Mouse (Mus musculus): ENCODE results near the gene Fignl1.

Gene Fignl1

DNA sequence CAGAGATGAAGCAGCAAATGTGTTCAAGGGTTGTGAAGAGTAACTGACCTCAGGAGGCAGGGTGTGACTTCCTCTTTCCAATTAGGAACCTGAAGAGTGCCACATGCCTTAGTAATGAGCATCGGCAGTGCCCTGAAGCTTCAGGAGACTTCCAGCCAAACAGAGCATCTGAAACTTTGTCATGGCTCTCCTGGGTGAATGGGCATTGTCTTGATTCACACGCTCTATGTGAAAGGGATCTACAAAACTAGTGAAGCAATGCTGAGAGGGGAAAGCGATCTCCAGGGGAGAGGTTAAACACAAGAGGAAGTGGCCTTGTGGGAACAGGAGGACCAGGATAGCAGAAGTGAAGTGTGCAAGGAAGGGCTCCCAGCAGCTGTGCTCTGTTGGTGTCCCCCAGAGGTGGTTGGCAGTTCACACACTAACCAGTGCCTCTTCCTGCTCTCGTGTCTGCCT, 45.5 kb downstream of the Fignl1 start:
- no peak for DNase-seq

DNA sequence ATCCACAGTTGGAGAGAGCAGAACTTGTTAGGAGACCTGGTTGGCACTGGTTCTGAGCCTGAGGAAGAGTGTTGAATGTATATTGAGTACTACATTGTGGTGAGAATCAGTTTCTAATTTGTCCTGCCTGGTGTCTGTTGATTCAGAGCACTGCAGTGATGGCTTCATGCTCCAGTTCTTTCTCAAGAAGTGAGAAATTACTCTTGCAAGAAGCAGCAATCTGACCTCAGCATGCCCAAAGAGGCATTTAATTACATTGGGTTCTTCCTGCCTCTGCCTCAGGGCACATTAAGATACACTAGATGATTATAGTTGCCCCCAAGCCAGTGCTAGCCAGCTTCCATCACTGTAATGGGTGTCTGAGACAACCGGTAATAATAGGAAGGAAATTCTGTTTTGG, 49.9 kb downstream of the Fignl1 start:
- DNase-seq, result no peak

DNA sequence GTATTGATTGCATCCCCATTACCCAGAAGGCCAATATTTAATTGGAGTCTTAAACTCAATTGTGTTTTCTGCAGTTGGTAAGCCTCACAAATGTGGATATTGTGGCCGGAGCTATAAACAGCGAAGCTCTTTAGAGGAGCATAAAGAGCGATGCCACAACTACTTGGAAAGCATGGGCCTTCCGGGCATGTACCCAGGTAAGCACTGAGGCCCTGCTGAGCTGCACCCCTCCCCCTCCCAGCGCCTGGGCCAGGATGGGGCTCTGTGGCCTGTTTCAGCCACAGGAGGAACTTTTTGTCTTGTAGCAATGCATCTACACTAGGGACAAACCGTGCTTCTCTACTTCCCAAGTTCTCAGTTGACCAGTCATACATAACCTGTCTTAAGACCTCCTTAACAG, 50.6 kb downstream of the Fignl1 start:
- DNase-seq, result no peak

DNA sequence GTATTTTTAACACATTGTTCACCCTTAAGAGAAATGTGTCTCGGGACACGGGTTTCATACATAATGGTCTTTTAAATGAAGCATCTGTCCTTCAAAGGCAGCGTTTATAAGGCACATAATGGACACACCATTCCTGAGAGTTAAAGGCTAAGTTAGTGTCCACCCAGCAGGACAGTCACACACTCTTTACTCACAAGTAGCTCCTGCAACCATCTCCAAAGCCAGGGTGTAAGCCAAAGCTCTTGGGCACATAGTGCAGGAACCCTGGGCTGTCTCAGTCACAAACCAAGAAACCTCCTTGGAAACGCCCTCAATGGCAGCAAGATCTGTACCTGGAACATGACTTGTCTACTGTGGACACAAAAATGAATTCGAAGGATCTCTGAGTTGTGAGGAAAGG, 55.9 kb downstream of the Fignl1 start:
- no peak for DNase-seq

DNA sequence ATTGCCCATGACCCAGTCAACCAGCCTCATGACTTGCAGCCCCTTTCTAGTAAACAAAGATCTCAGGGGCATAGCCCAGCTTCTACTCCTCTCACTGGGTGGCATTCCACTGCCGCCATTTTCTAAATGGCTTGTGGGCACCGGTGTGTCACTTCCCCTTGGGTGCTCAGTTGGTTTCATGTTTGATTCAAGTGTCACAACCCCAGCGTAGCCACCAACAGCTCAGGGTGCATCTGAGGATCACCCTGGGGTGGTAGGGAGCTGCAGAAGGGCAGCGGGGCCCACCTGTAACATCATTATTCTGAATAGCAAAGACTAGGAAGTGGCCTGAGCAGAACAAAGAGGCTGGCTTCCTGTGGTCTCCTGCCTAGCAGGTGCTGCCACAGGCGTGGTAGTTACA, 57.7 kb downstream of the Fignl1 start:
- DNase-seq, result no peak

DNA sequence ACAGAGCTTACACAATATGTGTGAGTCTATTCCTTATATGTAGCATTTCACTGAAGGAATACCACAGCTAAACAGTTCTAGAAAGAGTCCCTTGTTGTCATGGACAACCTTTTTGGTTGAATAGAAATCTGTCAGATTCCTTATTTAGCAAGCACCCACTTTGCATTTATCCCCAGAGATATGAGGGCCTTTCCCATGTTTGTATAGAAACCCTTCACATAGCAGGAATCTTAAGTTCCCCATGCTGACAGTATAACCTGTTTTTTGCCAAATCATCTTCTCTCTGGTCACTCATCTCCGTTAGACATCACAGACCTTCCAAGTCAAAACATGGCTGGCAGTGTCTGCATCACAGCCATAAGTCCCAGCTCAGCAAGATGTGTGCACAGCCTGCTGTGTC, 64.5 kb downstream of the Fignl1 start:
- DNase-seq, result no peak

DNA sequence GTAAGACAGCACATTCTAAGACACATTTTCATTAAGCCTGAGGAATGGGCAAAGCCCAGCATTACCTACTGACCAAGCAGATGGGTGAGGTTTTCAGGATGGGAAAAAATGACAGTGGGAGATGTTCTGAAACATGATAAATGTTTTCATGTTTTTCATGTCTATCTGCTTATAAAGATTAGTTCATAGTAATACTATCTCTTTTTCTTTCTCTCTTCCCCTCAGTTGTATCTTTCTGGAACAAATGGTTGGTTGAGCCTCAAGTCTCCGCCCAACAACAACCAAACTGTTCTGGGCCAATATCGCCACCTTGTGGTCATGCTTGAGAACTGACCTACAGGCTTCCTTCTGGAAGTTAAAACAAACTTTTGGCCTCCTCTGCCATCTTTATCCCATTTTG, 66.1 kb downstream of the Fignl1 start:
- DNase-seq, result peak; percentile 19

DNA sequence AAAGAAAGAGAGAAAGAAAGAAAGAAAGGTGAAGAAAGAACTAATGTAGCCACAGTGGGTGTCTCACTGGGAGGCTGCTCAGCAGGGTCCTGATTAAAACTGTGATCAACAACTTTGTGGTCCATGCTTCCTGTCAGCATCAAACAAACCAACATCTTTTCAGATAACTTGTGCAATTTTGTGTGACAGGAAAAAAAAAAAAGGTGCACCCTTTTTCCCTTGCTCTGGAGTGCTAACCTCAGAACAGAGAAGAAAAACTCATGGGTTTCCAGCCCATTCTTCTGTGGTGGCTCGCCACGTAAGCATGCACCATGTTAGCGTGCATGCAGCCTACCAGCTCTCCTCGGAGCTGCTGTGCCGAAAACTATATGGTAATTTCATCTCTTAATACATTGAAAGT, 67.2 kb downstream of the Fignl1 start:
- DNase-seq, result no peak

DNA sequence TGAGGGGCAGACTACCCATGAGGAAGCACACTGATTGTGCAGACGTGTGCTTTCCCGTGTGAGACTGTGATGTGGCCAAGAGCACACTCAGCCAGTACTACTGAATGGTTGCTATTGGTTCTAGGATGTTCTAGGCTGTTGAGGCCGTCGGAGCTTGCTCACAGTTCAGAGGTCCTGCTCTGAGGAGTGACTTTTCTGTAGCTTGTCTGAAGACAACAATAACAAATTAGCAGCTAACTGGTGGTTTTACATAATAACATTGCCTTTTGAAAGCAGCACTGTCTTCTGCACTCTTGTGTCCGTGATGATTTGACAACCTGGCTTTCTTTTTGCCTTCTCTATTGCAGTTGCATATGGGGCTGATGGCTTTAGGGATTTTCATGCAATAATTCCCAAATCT, 68.2 kb downstream of the Fignl1 start:
- no peak for DNase-seq

DNA sequence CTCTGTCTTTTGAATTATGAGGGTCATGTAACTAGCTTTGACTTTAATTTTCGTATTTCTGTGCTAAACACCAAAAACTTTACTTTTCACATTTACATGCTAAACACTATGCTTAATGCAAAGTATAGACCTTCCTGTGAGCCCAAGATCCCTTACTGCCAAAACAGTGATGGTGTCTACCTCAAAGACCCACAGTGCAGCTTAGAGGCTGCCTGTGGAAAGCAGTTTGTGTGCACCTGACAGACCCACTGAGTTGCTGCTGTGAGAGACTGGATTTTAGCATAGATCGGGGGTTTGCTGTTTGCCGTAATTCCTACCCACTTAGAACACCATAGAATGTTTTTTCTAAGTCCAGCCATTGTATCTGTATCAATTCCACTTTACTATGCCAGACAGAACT, 69.7 kb downstream of the Fignl1 start:
- no peak for DNase-seq

DNA sequence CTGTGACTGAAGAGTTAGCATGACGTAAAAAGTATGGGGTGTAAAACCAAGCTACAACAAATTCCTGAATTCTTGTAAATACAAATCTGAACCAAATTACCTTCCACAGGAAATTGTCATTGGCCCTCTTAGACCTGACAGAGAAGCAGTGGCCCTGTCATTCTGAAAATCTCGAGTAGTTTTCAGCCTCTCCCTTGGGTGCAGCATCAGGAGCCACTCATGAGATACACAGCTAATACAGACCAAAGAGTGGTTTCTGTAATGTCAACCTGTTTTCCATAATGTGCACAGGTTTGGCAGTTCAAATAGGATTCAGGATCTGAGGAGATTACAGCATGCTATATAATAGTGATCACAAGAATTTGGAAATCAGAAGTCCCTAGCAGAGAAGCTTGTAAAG, 71.2 kb downstream of the Fignl1 start:
- DNase-seq, result no peak
